Mouse (Mus musculus): ENCODE results near the gene Mylk4.

DNA sequence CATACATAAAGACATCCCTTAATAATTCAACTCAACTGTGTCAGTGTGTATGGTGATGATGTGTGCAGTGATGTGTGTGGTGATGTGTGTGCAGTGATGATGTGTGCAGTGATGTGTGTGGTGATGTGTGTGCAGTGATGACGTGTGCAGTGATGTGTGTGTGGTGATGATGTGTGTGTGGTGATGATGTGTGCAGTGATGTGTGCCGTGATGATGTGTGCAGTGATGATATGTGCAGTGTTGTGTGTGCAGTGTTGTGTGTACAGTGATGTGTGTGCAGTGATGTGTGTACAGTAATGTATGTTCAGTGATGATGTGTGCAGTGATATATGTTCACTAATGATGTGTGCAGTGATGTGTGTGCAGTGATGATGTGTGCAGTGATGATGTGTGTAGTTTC is 75.9 kb downstream of the Mylk4 start:
- no peak for TF ChIP-seq GATA1 (IDR thresholded peaks at IDR 0.05; ENCODE audit: low read length)
- no peak for TF ChIP-seq TAL1 (IDR thresholded peaks at IDR 0.05; ENCODE audit: low read length)
